Mouse (Mus musculus) CH12.LX (cell line): ENCODE results near the gene Il17re. TPM values are rescaled to one million over a fixed set of nuclear protein-coding genes. Genes with fewer than 3 reads are reported as not detected.
A peak's percentile ranks its signal among the peaks of the same experiment; 100 is the strongest.

ENCODE experiments used
- DNase-seq: peaks from one replicate; pipeline ENCODE4 v3.0.0-alpha.2; 2013; ENCODE audit errors: extremely low read depth
- H3K27ac ChIP-seq: 2 replicates; pipeline ENCODE4 v1.5.1; 2012; ENCODE audit warnings: low read depth, mild to moderate bottlenecking, control low read depth, moderate library complexity; ENCODE audit not compliant: insufficient read depth
- H3K27me3 ChIP-seq: replicated peaks from 2 replicates; pipeline ENCODE3; 2012; ENCODE audit warnings: inconsistent platforms
- H3K36me3 ChIP-seq, 2 experiments: replicated peaks in 1 of 2; 2 replicates each; pipeline versions ENCODE3 to v1.6.1; 2012; ENCODE audit warnings: inconsistent platforms in 1 of 2, low read length in 1 of 2, mild to moderate bottlenecking in 1 of 2, mixed read lengths in 1 of 2, moderate library complexity in 1 of 2; ENCODE audit not compliant: control insufficient read depth in 1 of 2, insufficient read depth in 1 of 2
- H3K4me1 ChIP-seq, 2 experiments: 2 replicates each; pipeline ENCODE4 v1.6.1; 2012; ENCODE audit warnings: inconsistent platforms in 1 of 2, moderate library complexity in 1 of 2; ENCODE audit not compliant: insufficient read depth in 2 of 2, control insufficient read depth in 1 of 2
- H3K4me2 ChIP-seq: 2 replicates; pipeline ENCODE4 v1.6.1; 2012; ENCODE audit warnings: low read depth, mild to moderate bottlenecking, control low read depth; ENCODE audit not compliant: poor library complexity, insufficient read depth, severe bottlenecking
- H3K4me3 ChIP-seq, 3 experiments: fragments of 150-350 bp in 1 of 3; sonication (generic) in 1 of 3; replicated peaks in 1 of 3; 2 replicates each; pipeline versions ENCODE3 to v1.5.1; 2011 to 2012; ENCODE audit warnings: low read depth in 2 of 3, low read length in 2 of 3, mild to moderate bottlenecking in 2 of 3, moderate library complexity in 2 of 3, control low read depth in 1 of 3, improper control_type of control experiment in 1 of 3, inconsistent platforms in 1 of 3, mixed read lengths in 1 of 3; ENCODE audit not compliant: poor library complexity in 1 of 3
- H3K79me2 ChIP-seq: replicated peaks from 2 replicates; pipeline ENCODE4 v1.6.1; 2012; ENCODE audit warnings: mild to moderate bottlenecking, moderate library complexity; ENCODE audit not compliant: control insufficient read depth, poor library complexity, insufficient read depth, severe bottlenecking; ENCODE audit errors: extremely low read depth
- H3K9ac ChIP-seq: 2 replicates; pipeline ENCODE4 v1.6.1; 2012; ENCODE audit warnings: low read depth, mild to moderate bottlenecking, control low read depth, moderate library complexity; ENCODE audit not compliant: insufficient read depth
- H3K9me3 ChIP-seq: replicated peaks from 2 replicates; pipeline ENCODE3; 2012; ENCODE audit warnings: low read length, inconsistent platforms, mixed read lengths
- CTCF ChIP-seq, 2 experiments: IDR thresholded peaks in 1 of 2; conservative IDR thresholded peaks in 1 of 2; 2 replicates each; pipeline ENCODE4 v1.5.1; 2011 to 2012; ENCODE audit warnings: low read depth in 2 of 2, low read length in 2 of 2, improper control_type of control experiment in 1 of 2, inconsistent platforms in 1 of 2, mild to moderate bottlenecking in 1 of 2, moderate library complexity in 1 of 2
- EP300 ChIP-seq: IDR thresholded peaks from 2 replicates; pipeline ENCODE4 v1.6.1; 2011; ENCODE audit warnings: low read length, improper control_type of control experiment
- ETS1 ChIP-seq: conservative IDR thresholded peaks from 2 replicates; pipeline ENCODE4 v1.6.1; 2012; ENCODE audit warnings: low read depth, mild to moderate bottlenecking, inconsistent platforms, low read length, improper control_type of control experiment, moderate library complexity
- IRF4 ChIP-seq: IDR thresholded peaks from 2 replicates; pipeline ENCODE4 v1.6.1; 2014; ENCODE audit warnings: low read depth, mild to moderate bottlenecking, inconsistent platforms, low read length, improper control_type of control experiment
- JUND ChIP-seq: conservative IDR thresholded peaks from 2 replicates; pipeline ENCODE4 v1.6.1; 2011; ENCODE audit warnings: low read depth, low read length, improper control_type of control experiment
- KAT2A ChIP-seq: IDR thresholded peaks from 2 replicates; pipeline ENCODE4 v1.6.1; 2012; ENCODE audit warnings: low read length, improper control_type of control experiment, inconsistent platforms; ENCODE audit not compliant: insufficient replicate concordance
- MAX ChIP-seq: IDR thresholded peaks from 2 replicates; pipeline ENCODE4 v1.6.1; 2011; ENCODE audit warnings: low read length, improper control_type of control experiment
- MYC ChIP-seq: IDR thresholded peaks from 2 replicates; pipeline ENCODE4 v1.6.1; 2011; ENCODE audit warnings: low read depth, mild to moderate bottlenecking, improper control_type of control experiment, low read length
- NRF1 ChIP-seq: IDR thresholded peaks from 2 replicates; pipeline ENCODE4 v1.6.1; 2014; ENCODE audit warnings: low read depth, mild to moderate bottlenecking, inconsistent platforms, low read length, improper control_type of control experiment, moderate library complexity
- RAD21 ChIP-seq: IDR thresholded peaks from 2 replicates; pipeline ENCODE4 v1.6.1; 2011; ENCODE audit warnings: low read depth, mild to moderate bottlenecking, low read length, improper control_type of control experiment, moderate library complexity
- RCOR1 ChIP-seq: conservative IDR thresholded peaks from 2 replicates; pipeline ENCODE4 v1.6.1; 2012; ENCODE audit warnings: low read depth, mild to moderate bottlenecking, inconsistent platforms, low read length, improper control_type of control experiment
- SIN3A ChIP-seq: IDR thresholded peaks from 2 replicates; pipeline ENCODE4 v1.6.1; 2012; ENCODE audit warnings: low read length, improper control_type of control experiment, inconsistent platforms
- SMC3 ChIP-seq: IDR thresholded peaks from 2 replicates; pipeline ENCODE4 v1.6.1; 2011; ENCODE audit warnings: low read depth, low read length, improper control_type of control experiment
- TBP ChIP-seq: conservative IDR thresholded peaks from 2 replicates; pipeline ENCODE4 v1.6.1; 2011; ENCODE audit warnings: low read depth, low read length, improper control_type of control experiment
- USF1 ChIP-seq: IDR thresholded peaks from 2 replicates; pipeline ENCODE4 v1.6.1; 2014; ENCODE audit warnings: low read depth, mild to moderate bottlenecking, inconsistent platforms, low read length, improper control_type of control experiment
- USF2 ChIP-seq: conservative IDR thresholded peaks from 2 replicates; pipeline ENCODE4 v1.6.1; 2011; ENCODE audit warnings: low read depth, low read length, improper control_type of control experiment
- ZKSCAN1 ChIP-seq: IDR thresholded peaks from 2 replicates; pipeline ENCODE4 v1.6.1; 2012; ENCODE audit warnings: low read depth, inconsistent platforms, low read length, improper control_type of control experiment, borderline replicate concordance
- ZNF384 ChIP-seq: IDR thresholded peaks from 2 replicates; pipeline ENCODE4 v1.6.1; 2012; ENCODE audit warnings: low read depth, low read length, improper control_type of control experiment, inconsistent platforms
- dilution Hi-C: fragments of 300-500 bp; cut with MboI; formaldehyde crosslinking; loops from 2 replicates; pipeline ENCODE4 v1.14.3; 2020; ENCODE audit warnings: low sequenced_read_pairs; ENCODE audit not compliant: extremely low pct_unique_long_range_greater_than_20kb, extremely low pct_ligation_motif_present
- in situ Hi-C: fragments of 300-500 bp; cut with MboI; formaldehyde crosslinking; loops from 3 replicates; pipeline ENCODE4 v1.14.3; 2019; ENCODE audit warnings: low sequenced_read_pairs, low pct_ligation_motif_present, low pct_unique_long_range_greater_than_20kb, mixed read lengths
- polyA plus RNA-seq: library from polyadenylated mRNA; unstranded; fragments of >175 nt; gene quantifications from 2 replicates; pipeline ENCODE4 v1.2.1, GENCODE M21; 2012; ENCODE audit warnings: low read depth; ENCODE audit not compliant: insufficient read length
- total RNA-seq, 2 experiments: library from RNA; depleted of rRNA; stranded (reverse); fragments of 300-350 nt in 1 of 2; fragments of >200 nt in 1 of 2; gene quantifications; 2 replicates each; pipeline ENCODE4 v1.2.3; 2012 to 2014

The Il17re gene
- total and polyA plus RNA-seq, 3 experiments = 0.13 TPM; not detected in 1

DNA sequence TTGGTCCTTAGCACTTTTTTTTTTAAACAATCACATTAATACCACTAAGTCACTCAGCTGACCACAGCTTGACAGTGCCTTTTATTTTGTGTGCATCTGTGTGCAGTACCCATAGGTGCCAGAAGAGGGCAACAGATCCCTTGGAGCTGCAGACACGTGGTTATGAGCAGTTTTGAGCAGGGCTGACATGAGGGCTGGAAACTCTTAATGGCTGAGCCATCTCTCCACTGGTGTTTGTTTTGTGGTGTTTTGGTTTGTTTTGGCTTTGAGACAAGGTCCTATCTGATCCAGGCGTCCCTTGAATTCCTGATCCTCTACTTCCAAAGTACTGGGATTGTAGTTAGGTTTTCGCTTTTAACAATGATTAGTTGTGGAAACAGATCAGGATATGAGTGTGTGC lies 30.9 kb upstream of the Il17re start:
- Histone ChIP-seq H3K4me2 (no peak overlapping the region), H3K27me3 (peaks cover 3% of the 10 kb centered on the region), H3K36me3 (no peaks in the 10 kb centered on the region), H3K9ac (no peak overlapping the region), H3K9me3 (peaks cover 5% of the 10 kb centered on the region), H3K4me1 (peaks cover 11 to 25% of the 10 kb centered on the region in 2 experiments), H3K27ac (no peak overlapping the region), H3K4me3 (no peak overlapping the region), H3K79me2 (no peaks in the 10 kb centered on the region)
- DNase-seq = peak; percentile 72
- peak; percentile 62 for TF ChIP-seq RAD21
- no peak for TF ChIP-seq SIN3A
- TF ChIP-seq SMC3 = peak; percentile 44
- peak; percentile 34 for TF ChIP-seq USF1
- peak; percentile 65 to 66; a peak in 3 of 4 replicates for TF ChIP-seq CTCF (conservative IDR thresholded peaks at IDR 0.05 in 1 of 2, IDR thresholded peaks at IDR 0.05 in 1 of 2; ENCODE audit: low read depth in 2 of 2, low read length in 2 of 2)
- TF ChIP-seq TBP = no peak
- peak; percentile 95 for TF ChIP-seq MAX
- peak; percentile 98 for TF ChIP-seq MYC
- dilution Hi-C loops (no loop called here), in situ Hi-C loops (no loop called here)

DNA sequence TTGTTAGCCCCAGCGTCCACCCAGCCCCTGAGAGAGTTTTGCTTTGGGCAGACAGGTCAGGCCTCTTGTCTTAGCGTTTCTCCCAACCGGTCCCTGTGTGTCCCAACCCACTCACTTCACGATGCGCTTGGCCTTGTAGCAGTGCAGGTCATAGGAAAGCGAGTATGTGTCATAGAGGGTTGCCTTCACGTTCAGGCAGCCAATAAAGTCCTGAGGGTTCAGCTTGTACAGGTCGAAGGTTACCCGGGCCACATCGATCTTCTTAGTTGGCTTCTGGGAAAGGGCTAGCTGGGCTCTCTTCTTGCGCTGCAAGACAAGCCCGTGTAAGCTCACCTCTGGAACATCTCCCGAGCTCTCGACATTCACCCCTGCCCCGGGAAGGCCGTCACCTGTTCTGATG lies 30.3 kb upstream of the Il17re start:
- in situ Hi-C loops (no loop called here), dilution Hi-C loops (no loop called here)
- no peak overlapping the region for H3K4me3 ChIP-seq
- peaks cover 3% of the 10 kb centered on the region for H3K27me3 ChIP-seq
- H3K4me1 ChIP-seq = peaks cover 16 to 30% of the 10 kb centered on the region in 2 experiments
- DNase-seq = no peak
- no peak overlapping the region for H3K9ac ChIP-seq
- peaks cover 5% of the 10 kb centered on the region for H3K9me3 ChIP-seq
- no peaks in the 10 kb centered on the region for H3K79me2 ChIP-seq
- no peak overlapping the region for H3K4me2 ChIP-seq
- no peak overlapping the region for H3K27ac ChIP-seq
- no peaks in the 10 kb centered on the region for H3K36me3 ChIP-seq
- no peak for TF ChIP-seq RAD21
- TF ChIP-seq USF2 = no peak
- TF ChIP-seq ZNF384 = no peak
- TF ChIP-seq KAT2A = no peak
- TF ChIP-seq RCOR1 = no peak
- no peak for TF ChIP-seq ETS1
- no peak for TF ChIP-seq JUND

DNA sequence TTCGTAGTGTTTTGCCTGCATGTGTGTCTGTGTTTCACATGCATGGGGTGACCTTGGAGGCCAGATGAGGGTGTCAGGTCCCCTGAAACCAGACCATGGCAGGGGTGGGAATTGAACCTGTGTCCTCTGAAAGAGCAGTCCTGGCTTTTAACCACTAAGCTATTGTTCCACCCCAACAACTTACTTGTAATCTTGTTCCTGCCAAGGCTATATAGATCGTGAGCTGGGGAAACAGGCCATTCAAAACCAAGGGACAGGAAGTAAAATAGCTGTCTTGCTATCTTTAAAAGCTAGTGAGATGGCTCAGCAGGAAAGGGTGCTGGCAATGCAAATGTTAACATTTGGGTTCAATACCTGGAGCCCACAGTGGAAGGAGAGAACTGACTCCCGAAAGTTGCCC lies 28.3 kb upstream of the Il17re start:
- H3K36me3 ChIP-seq = no peaks in the 10 kb centered on the region
- peaks cover 3% of the 10 kb centered on the region for H3K27me3 ChIP-seq
- in situ Hi-C loops (no loop called here), dilution Hi-C loops (no loop called here)
- H3K4me1 ChIP-seq = peaks cover 23 to 38% of the 10 kb centered on the region in 2 experiments
- DNase-seq = no peak
- H3K4me2 ChIP-seq = no peak overlapping the region
- no peaks in the 10 kb centered on the region for H3K79me2 ChIP-seq
- no peak overlapping the region for H3K27ac ChIP-seq
- TF ChIP-seq IRF4 (no peak), NRF1 (no peak), USF1 (no peak), ZKSCAN1 (no peak), SIN3A (no peak), EP300 (no peak), JUND (no peak)
- TF ChIP-seq, all 38 proteins: peak for 0
- no peak overlapping the region for H3K4me3 ChIP-seq
- H3K9ac ChIP-seq = no peak overlapping the region
- peaks cover 5% of the 10 kb centered on the region for H3K9me3 ChIP-seq
